Mouse (Mus musculus) mature B cell (primary cell): ENCODE measurements around the gene Cog5.

Source experiments
- in situ Hi-C: fragments of 300-500 bp; cut with MboI; formaldehyde crosslinking; loops from 2 replicates; pipeline ENCODE4 v1.14.3; 2019

Cog5 gene

DNA sequence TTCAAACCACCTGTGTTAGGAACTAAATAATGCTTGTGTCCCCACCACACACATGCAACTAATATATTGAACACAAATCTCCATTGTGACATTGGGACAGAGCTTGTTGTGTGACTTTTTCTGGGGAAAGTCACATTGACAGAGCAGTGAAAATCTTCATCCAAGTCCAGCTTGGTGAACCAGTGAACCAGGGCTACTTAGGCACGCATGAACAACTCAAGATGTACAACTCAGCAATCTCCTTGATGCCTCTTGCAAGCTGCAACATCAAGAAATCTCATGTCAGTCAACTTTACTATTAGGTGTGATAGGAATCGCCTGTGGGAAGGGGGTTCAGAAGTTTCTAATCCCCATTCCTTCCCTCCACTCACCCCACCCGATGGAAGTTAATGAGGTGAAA lies 169.0 kb downstream of the Cog5 start:
- in situ Hi-C loops, result no loop called here

DNA sequence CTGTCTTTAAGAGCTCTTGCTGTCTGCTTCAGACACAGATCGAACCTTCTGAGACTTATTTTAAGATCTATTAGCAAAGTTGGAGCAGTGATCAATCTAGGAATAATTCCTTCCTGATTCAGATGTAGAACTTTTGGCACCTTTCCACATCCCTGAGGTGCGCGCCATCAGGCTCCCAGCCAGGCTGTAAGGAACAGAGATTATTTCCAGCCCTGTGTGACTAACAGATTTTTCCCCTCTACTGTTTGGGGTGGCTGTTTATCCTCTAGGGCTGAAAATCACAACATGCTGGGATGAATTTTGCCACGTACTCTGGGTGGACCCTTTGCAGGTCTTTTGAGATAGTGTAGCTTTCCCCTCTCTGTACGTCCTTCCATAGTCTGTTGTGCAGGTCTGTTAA lies 170.2 kb downstream of the Cog5 start:
- in situ Hi-C loops, result no loop called here

DNA sequence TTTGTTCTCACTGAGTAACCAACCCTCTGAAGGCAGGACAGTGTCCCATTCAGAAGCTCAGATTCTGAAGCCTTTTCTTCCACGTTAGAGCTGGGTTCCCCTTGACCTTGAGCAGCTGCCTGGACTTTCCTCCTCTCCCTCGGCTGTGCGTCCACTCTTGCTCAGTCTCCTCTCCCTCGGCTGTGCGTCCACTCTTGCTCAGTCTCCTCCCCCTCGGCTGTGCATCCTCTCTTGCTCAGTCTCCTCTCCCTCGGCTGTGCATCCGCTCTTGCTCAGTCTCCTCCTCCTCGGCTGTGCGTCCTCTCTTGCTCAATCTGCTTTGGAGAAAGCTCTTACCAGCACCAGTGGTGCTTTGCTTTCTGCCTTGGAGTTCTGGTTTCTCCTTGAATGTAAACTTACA lies 171.2 kb downstream of the Cog5 start:
- in situ Hi-C loops, result no loop called here

- in situ Hi-C loops, result no loop called here
Measured at GRCm38 (mm10) chr12:31826476-31826875, 171.8 kb downstream of the Cog5 start.

DNA sequence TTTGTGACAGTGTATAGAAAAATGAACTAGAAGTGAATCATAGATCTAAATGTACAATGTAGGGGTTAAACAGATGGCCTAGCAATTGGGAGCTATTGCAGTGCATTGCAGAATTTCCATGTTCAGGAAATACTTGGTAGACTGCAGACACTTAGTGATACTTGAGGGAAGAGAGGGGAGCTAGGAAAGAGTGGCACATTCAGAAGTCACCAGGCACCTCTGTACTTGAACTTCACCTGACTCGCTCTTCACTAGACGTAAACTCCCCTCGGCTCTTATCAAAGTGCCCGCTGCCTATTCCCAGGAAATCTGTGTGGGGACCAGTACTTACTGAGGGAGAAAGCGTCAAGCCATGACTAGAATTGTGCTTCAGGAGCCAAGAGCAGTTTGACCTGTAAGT lies 180.8 kb downstream of the Cog5 start:
- in situ Hi-C loops, result no loop called here

DNA sequence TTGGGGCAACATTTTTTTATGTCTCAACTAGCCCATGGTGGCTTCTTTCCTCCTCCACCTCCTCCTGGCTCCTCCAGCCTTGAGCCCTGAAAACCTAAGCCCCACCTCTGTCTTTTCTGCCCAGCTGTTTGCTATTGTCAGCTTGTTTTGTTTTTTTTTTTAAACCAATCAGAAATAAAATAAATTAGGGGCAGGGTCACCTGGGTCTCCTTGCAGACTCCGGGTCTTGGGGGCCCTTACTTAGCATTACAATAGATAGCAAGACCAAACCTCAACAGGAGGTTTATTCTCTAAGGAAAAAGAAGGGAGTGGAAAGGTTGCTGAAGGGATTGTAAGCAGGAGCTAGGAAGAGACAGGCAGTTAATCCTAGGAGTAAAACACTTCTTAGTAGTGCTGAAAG lies 181.5 kb downstream of the Cog5 start:
- in situ Hi-C loops, result no loop called here

DNA sequence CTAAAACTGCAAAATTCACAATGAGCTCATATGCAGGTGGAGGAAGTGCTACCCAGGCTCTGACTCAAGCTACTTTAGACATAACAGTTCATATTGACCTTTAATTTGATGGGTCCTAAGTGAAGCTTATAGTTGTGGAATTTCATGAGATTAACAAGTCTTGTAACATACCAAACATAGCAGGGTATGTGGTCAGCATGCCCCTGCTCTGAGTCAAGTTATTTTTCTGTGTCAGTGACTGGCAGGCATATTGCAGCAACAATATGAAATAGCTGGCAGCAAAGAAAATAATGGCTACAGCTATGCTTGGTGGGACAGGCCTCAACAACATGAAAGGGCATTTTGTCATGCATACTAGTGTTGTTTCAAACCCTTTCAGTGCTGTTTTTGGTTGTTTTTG lies 183.9 kb downstream of the Cog5 start:
- in situ Hi-C loops, result no loop called here

GRCm38 (mm10) chr12:31839249-31839648 lies 184.6 kb downstream of the Cog5 start:
- in situ Hi-C loops, result no loop called here

GRCm38 (mm10) chr12:31846077-31846476 lies 191.4 kb downstream of the Cog5 start:
- in situ Hi-C loops, result no loop called here

- in situ Hi-C loops, result no loop called here
Measured at GRCm38 (mm10) chr12:31848630-31849415, 194.2 kb downstream of the Cog5 start.

DNA sequence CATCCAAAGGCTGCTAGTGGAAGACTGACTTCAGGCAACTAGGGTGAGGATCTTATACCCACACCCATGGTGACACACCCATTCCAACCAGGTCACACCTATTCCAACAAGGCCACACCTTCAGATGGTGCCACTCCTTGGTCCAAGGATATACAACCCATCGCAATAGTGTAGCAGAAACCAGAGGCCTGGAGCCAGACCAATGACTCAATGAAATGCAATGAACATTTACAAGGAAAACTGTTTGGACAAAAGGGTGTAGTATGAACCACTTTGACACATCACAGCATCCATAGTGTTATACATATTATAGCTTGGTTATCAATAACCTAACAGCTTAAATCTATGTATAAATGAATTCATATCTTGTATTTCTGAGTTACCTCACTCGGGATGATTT lies 194.9 kb downstream of the Cog5 start:
- in situ Hi-C loops, result no loop called here

- in situ Hi-C loops, result no loop called here
Measured at GRCm38 (mm10) chr12:31854039-31854438, 199.4 kb downstream of the Cog5 start.

DNA sequence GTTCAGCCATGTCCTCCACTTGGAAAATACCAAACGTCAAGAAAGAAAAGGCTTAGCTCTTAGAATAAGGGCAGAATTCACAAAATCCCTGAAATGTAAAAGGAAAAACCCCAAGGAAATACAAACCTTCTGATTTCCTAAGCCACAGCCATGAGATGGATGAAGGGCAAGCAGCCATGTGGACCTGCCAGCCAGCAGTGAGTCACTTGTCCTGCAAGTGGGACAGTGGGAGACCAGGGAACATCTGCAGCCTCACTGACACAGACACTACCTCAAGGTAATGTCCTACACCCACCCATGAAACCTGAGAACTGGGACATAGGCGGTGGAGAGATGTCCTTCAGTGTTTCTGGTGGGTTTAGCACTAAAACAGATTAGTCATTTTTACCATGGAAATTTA lies 200.1 kb downstream of the Cog5 start:
- in situ Hi-C loops, result no loop called here

DNA sequence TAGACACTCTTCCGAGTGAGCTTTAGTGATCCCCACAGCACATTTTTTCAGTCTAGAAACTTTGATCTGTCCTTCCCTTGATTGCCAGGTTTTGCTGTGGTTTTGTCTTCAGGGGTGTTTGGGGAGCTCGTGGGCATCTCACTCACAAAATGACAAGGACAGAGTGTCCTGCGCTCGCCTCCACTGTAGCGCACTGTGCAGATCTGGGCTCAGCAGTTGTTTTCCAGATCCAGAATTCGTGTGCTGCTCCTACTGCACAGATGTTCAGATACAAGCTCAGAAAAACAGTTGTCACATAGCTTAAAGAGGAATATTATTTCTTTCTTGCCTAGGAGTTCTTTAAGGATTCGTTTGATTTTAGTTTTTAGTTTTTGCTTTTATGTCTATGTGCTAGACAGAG lies 203.1 kb downstream of the Cog5 start:
- in situ Hi-C loops, result no loop called here

- in situ Hi-C loops, result no loop called here
Measured at GRCm38 (mm10) chr12:31862668-31863538, 208.2 kb downstream of the Cog5 start.

- in situ Hi-C loops, result no loop called here
Measured at GRCm38 (mm10) chr12:31876775-31877174, 222.1 kb downstream of the Cog5 start.

GRCm38 (mm10) chr12:31882736-31883135 lies 228.1 kb downstream of the Cog5 start:
- in situ Hi-C loops, result no loop called here

DNA sequence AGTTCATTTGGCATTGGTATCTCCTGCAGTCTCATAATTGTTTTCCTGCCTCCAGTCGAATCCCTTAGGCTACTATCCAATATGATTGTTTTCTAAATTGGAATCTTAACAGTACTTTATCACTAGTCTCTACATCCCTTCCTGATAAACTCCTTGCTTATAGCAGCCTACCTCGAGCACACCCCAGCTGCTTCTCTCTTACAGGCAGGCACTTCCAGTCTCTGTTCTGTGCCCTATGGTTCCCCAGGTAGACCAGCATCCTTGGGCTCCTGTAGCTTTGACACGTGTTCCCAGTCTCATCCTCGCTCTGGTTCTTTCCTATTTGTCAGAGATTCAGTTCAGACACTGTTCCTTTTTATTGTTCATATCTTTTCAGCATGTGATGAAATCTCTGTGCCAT lies 229.7 kb downstream of the Cog5 start:
- in situ Hi-C loops, result no loop called here

GRCm38 (mm10) chr12:31885084-31885483 lies 230.4 kb downstream of the Cog5 start:
- in situ Hi-C loops, result no loop called here

GRCm38 (mm10) chr12:31885844-31886606 lies 231.4 kb downstream of the Cog5 start:
- in situ Hi-C loops, result no loop called here

GRCm38 (mm10) chr12:31890685-31891084 lies 236.0 kb downstream of the Cog5 start:
- in situ Hi-C loops, result no loop called here

DNA sequence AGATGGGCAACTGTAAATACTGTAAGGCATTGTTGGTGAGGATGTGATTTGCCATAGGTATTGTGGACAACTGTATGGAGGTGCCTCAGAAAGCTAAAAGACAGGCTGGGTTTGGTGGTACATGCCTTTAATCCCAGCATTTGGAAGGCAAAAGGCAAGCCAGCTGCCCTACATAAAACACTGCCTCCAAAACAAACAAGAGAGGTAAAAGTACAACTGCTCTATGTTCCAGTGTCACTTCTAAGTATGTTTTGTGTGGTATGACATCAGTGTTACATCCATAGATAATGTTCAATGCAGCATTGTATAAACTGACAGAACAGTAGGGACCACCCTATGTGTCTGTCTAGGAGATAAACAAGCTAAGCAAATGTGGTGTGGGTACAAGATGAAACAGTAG lies 237.4 kb downstream of the Cog5 start:
- in situ Hi-C loops, result no loop called here
